Mouse (Mus musculus): ENCODE data around the gene Mapk1ip1l.
"Not testable (repeated sequence)": the region's sequence is repeated elsewhere in the genome, so short reads cannot be mapped to it uniquely, and the experiment has no call there.

Mapk1ip1l gene

DNA sequence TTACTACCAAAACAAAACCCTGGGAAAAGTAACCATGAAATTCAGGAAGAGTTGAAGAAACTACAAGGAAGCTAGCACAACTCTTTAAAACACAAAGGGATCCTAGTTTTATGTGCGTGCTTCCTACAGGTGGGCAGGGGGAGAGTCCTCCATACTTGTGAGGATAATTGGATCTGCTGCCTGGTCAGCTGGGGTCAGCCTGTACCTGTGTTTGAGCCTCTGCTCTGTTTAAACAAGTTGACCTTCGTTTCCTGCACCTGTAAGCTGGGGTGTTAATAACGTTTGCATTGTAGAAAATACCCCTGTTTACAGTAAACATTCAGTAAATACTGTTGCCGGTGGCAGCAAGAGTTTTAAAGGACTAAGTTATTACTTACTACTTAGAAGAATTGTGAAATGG, 7.9 kb downstream of the Mapk1ip1l start:
- DNase-seq = no peak

DNA sequence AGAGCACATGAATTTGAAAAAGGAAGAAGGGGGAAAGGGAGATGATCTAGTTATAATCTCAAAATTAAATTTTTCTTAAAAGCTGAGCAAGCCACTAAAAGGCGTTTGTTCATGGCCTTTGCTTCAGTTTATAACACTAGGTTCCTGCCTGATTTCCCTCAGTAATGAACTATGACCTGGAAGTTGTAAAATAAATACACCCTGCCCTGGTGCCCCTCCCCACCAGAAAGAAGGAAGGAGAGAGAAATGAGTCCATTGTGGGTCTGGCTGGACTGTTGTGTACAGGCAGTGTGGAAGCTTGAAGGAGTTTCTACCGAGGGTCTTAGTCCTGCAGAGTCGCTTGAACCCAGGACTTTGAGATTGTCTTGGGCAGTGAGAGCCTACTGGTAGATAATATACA, 9.6 kb downstream of the Mapk1ip1l start:
- DNase-seq = no peak

DNA sequence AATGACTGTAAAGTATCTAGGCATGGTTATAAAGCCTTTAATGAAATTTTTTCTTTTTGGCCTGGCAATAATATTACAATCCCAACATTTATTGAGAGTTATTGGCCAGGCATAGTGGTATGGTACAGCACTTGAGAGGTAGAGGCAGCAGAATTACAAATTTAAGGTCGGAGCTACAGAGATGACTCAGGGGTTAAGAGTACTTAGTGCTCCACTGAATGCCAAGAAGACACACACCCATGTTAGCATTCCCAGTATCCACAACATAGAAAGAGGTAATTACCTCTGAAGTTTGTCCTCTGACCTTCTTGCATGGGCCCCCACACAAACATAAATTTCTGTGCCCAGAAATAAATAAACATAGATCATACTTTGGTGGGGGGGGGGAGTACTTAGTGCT, 11.0 kb downstream of the Mapk1ip1l start:
- DNase-seq = no peak

DNA sequence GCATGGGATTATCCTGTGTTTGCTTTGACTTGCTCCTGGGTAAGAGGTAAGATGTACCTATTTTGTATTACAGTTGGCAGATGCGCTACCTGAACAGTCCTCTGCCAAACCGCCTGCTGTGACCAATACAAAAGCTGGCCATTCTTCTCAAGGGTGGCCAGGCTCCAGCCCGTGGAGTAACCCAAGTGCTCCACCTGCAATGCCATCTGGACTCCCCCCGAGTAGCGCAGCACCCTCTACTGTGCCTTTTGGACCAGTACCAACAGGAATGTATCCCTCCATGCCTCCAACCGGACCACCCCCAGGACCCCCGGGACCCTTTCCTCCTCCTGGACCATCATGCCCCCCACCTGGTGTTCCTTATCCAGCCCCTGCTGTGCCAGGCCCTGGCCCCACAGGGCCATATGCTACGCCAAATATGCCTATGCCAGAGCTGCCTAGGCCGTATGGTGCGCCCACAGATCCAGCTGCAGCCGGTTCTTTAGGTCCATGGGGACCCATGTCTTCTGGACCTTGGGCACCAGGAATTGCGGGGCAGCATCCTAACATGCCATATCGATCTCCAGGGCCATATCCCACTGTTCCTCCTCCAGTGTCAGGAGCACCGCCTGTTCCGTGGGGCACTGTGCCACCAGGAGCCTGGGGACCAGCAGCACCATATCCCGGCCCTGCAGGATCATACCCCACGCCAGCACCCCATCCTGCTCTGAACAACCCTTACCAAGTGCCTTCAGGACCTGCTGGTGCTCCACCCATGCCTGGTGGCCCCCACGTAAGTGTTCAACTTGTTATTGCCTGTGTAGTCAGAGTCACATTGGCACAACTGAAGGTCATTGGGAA, 12.5 kb downstream of the Mapk1ip1l start:
- peak; percentile 87 for DNase-seq

DNA sequence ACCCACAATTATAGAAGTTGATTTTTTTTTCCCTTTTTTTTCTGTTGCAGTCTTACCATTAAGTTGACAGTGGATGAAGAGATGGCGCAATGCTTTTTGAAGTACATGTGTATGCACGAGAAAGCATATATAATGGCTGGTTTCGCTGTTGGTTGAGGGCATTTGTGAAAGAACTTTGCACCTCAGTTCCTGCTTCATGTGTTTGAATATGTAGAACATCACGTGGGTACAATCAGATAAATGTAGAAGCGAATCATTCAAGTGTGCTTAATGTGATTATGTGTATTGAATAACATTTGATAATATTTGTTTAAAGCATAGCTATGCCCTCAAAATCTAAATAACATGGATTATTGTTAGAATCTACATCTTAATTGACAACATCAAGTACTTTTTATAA, 21.3 kb downstream of the Mapk1ip1l start:
- no peak for DNase-seq

DNA sequence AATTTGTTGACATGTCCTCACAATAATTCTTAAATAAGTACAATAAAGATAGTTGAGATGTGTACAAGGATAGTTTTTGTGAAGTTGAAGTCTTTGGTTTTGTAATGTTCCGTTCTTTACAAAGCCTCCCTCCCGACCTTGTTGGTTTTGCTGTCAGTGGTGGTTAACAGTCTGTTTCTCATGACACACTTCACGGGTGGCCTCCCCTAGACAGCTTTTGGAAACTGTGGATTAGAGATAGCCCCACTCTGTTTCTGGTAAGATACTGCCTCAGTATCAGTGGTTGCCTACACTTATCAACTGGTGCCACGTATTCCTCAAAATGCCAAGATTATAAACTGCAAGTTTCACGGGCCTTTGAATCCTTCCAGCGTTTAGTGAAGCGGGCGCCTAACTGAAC, 23.5 kb downstream of the Mapk1ip1l start:
- DNase-seq = not testable (repeated sequence)

DNA sequence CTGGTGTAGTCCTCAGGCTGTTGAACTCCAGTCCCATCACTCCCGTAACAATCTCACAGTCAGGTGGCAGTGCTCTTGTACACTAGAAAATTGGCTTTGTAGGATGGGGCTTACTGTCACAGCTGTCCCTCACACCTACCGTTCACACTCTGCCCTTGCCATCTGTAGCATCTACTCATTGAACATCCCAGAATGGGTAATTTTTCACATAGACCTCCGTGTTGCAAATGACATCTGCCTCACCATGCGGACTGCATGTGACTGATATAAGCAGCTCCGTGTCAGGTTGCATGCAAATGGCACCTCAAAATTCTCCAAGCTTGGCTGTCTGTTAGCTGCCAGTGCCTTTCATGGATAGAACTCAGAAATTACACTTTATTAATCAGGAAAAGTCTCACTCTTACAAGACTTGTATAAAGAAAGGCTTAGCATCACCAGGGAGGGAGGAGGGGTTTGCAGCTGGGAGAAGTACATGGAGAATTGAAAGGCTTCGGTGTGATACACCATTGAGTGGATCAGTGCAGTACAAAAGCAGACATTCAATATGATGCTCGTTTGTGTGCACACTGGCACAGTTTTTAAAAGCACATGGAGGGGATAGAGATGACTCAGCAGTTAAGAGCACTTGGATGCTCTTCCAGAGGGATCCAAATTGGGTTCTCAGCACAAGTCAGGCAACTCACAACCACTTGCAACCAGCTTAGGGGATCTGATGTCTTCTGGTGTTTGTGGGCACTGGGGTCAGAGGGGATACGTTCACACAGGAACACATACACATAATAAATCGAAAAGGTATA, 28.1 kb downstream of the Mapk1ip1l start:
- DNase-seq = no peak

DNA sequence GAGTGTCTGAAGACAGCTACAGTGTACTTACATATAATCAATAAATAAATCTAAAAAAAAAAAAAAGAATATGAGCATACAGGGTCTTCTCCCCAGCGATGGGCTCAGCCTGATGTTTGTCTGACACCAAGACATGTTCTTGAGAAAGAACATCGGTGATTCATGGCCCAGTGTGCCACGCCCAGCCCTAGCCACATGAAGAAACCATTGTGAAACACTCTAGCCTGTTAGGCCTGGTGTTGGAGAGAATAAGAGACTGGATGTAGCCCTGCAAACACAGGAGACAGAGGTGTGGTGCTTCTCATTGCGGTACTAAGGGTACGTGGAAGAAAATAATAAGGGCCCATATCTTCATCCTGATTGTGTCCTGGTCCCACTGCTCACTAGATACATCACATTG, 29.3 kb downstream of the Mapk1ip1l start:
- DNase-seq = no peak

DNA sequence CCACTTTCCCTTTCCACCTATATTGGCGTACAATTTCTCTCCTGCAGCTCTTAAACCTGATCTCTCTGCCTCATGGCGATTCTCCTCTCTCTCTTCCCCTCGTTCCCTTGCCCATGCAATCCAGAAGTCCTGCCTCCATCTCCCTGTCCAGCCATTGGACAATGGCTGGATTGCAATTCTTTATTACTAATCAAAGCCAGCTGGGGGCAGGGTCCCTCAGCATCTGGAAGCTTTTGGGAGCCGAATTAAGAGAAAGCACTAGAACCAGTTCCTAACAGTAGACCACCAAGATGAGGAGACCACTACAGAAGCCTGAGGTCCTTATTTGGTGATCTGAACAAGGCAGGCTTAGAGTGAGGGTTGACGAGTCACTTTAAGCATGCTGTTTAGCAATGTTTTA, 33.9 kb downstream of the Mapk1ip1l start:
- no peak for DNase-seq

DNA sequence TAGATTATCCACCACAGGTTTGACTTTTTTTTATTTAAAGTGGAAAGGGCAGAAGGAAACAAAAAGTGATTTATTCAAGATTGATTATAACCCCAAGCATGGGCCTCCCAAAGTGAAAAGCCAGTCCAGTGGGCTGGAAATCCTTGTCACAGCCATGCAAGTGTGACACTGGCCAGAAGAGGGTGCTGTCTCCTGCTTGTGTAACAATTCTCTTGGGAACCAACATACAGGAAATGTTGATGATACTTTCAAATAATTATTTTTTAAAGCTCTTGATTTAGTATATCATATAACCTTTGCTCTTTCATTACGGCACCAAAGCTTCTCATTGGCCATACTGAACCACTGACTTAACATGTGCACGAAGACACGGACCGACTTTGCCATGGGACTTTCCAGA, 36.8 kb downstream of the Mapk1ip1l start:
- no peak for DNase-seq

DNA sequence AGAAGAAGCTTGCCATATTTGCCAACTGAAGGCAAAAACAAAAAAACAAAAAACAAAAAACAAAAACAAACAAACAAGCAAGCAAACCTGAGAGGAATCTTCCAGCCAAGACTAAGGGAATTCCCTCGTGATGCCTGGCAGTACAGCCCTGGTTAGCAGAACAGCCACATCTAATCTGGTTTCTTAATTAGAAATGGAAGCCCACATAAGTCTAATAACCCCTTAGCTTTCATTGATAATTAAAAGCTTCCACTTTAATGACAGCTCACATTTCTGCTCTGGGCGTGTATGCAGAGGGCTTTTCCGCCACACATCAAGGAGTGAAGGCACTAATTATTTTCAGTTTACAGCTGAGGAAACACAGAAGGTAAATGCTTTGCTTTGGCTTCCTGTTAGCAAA, 37.2 kb downstream of the Mapk1ip1l start:
- no peak for DNase-seq

DNA sequence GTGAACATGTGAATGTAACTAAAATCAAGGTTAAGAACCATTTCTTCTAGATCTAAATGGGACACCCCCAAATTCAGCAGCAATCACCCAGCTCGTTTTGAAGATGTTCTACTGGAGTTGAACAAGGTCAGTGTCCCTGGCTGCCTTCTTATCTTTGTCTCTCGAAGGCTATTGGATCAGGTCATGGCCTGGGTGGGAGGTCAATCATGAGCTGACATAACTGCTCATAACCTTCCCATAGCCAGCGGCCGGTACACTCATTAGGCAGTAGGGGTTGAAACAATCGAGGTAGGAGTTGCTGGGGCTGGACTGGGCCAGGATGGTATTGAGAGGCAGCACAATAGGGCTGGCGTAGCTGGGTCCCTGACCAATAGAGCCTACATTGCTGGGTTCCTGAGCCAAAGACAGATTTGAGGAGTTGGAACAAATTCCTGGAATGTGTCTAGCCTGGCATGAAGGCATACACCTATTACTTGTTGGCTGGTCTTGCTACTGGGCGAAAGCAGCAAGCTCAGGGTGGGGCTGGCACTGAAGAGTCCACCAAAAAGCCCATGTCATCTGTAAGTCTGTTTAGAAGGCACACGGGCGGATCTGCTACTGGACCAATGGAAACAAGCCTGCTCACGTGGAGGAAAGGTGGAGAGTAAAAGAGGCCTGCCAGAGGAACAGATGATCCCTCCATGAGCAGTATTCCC, 42.3 kb downstream of the Mapk1ip1l start:
- no peak for DNase-seq

DNA sequence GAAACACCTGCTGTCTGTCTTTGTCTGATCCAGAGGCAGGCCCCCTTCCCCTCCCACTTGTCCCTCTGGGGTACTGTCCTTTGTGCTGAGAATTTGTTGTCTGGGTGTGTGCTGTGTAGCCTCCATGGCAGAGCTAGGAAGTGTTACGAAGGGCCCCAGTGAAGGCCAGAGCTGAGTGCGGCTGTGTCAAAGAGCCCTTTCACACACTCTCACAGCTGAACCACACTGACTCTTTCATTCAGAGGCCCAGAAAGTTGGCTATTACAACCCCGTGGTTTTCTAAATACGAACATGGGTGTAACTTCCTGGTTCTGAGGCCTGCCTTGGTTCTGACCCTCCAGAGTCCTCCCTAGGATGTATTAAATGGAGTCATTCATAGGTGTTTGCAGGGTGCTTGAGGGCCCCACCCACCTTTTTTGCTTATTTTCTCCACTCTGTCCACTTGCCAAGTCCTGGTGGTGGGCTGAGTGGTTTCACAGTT, 43.8 kb downstream of the Mapk1ip1l start:
- no peak for DNase-seq

DNA sequence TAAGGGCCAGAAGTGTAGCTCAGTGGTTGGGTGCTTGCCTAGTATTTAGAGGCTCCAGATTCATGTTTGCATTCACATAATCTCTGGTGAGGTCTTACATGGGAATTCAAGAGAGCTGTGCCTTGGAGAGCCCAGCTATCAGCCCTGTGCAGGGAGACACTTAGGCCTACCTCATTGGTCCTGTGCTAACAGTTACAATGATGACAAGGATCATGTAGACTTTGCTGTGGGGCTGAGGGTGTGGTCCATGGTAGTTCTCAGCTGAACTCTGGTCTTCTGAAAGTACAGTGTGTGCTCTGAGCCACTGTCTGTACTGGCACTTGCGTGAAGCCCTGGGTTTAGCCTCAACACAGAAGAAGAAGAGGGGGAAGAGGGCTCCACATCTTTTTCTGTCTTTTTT, 48.6 kb downstream of the Mapk1ip1l start:
- DNase-seq = no peak

DNA sequence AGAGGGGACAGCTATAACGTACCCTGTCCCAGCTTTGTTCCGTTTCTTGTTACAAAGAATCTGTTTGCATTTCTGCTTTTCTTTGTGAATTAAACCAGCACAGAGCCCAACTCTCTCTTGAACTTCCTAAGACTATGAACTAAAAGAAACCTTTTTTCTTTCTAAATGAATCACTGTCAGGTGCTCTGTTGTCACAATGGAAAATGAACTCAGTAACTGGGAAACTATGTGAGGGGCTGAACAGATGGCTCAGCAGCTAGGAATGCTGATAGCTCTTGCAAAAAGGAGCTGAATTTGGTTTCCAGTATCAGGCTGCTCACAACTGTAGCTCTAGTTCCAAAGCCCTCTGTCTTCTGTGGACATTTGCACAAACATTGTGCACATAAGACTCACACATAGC, 52.9 kb downstream of the Mapk1ip1l start:
- no peak for DNase-seq

DNA sequence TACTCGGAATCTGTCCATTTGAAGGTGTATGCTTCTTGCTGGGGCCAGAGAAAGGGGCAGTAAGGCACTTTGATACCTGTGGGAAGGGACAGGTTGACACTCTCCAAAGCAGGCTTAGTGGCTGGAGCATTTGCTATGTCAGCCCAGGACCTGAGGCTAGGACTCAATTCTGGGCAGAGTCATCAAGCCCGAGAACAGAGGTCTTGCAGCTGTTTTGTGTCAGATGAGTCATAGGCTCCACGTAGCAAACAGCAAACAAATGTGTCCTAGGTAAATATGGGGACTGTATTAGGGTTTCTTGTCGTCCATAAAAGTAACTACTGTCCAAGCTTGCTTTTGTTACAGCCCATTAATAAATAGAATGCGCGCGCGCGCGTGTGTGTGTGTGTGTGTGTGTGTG, 54.2 kb downstream of the Mapk1ip1l start:
- no peak for DNase-seq

DNA sequence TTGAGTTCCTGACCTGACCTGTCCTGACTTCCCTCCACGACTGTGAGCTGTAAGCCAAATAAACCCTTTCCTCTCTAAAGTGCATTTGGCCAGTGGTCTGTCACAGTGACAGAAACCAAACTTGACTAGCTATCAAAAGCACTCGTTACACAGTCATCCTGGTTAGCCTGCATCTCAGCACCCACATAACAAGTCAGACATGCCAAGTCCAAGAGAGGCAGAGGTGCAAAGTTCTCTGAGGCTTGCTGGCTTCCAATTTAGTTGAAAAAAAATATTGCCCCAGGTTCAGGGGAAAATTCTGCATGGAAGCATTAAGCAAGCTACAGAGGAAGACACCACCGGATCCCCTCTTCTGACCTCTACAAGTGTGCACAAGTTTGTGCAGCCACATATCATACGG, 55.2 kb downstream of the Mapk1ip1l start:
- no peak for DNase-seq

DNA sequence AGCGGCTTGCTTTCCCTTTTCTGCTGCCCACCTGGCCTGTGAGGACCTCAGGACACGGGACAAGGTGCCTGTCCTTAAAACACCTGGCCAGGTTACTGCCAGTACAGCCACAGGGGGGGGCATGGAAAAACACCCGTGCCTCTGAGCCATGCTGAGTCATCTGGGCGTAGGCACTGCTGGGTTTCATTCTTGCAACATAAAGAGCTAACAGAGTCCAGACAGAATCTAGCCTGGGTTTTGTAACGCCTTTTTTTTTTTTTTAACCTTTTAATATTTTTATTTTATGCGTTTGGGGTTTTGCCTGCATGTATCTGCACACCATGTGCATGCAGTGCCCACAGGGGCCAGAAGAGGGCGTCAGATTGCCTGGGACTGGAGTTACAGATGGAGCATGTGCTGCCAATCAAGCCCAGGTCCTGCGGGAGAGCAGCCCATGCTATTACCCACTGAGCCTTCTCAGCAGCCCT, 56.1 kb downstream of the Mapk1ip1l start:
- no peak for DNase-seq

DNA sequence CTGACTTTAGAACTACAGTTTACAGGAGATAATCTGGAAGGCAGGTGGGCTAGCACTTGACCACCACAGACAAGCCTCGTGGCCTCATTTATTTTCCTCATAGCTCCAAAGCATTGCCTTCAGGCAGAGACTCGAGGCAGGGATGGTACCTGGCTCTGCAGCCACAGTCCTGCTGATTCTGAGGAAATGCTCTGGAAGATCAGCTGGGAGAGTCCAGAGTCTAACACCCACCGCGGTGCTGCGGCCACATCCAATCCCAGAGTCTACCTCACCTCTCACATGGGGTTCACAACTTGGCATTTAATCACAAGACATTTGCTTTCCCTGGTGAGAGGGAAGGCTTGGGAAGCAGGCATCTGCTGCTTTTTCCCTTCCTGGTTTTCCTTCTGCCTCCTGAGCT, 56.9 kb downstream of the Mapk1ip1l start:
- no peak for DNase-seq

DNA sequence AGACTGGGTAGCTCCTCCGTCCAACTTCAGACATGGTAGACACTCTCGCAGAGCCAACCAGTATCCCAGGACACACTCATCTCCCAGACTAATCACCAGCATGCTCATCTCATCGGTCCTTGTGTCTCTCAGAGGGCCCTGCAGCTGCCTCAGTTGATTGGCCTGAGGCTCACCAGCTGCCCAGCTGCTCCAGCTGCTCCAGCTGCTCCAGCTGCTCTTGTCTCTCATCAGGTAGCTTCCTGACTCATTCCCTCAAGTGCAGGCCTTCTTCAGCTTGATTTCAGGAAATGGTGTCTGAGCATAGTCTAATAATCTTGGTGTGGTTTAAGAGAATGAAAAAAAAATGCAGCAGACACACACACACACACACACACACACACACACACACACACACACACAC, 58.6 kb downstream of the Mapk1ip1l start:
- DNase-seq = no peak

DNA sequence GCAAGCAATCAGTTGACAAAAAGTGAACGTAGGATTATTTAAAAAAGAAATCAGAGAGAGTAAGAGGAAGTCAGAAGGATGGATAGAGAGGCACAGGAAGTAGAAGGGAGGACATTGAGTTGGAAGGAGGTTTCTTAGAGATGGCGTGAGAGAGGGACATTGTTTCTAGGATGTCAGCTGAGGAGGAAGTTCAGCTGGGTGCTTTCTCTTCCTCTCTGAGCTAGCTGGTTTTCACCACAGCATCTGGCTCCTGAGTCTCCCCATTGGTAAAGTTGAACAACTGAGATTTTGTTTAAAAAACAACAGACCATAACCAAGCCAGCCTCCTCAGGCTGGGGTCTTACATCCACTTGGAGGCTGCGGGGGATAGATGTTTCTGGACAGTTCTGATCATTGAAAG, 61.5 kb downstream of the Mapk1ip1l start:
- no peak for DNase-seq

DNA sequence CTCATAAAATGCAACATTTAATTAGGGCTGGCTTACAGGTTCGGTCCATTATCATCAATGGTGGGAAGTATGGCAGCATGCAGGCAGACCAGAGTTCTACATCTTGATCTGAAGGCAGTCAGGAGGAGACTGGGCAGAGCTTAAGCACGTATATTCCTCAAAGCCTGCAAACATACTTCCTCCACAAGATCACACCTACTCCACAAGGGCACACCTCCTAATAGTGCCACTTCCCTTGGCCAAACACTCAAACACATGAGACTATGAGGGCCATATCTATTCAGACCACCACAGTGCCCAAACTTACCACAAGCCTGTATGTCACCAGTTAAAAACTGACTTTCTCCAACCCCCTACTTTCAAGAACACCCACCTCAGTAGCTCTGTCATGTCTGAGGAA, 63.4 kb downstream of the Mapk1ip1l start:
- no peak for DNase-seq

DNA sequence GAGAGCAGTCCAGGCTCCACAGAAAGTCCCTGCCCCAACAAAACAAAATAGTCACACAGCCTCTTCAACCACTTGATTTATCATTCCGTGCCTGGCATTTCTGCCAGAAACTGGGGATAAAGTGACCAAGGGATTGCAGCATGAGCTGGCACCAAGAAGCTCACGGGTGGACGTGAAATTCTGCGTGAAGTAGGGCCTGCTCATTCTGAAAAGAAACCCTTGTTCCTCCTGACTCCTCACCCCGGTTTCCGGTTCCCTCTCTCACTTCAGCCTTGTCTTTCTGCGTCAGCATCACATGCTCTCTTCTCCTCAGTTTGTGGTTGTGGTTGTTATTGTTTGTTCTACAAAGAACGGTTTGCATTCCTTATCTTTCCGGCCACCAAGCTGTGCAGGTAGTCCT, 63.8 kb downstream of the Mapk1ip1l start:
- DNase-seq = no peak

Measured in cerebellum, adult 11 months (tissue).